Mouse (Mus musculus) gonadal fat pad, adult 2 months (tissue): ENCODE measurements around the gene Nodal. TPM values are rescaled to one million over a fixed set of nuclear protein-coding genes. Genes with fewer than 3 reads are reported as not detected.

Experiments
- DNase-seq: peaks from one replicate; pipeline ENCODE4 v3.0.0-alpha.2; 2012; ENCODE audit warnings: low read depth
- polyA plus RNA-seq: library from polyadenylated mRNA; depleted of rRNA; stranded (reverse); fragments of >200 nt; gene quantifications from 2 replicates; pipeline ENCODE4 v1.2.3, GENCODE M21; 2012

Nodal gene
- polyA plus RNA-seq, 1 experiment: 0.26 TPM

DNA sequence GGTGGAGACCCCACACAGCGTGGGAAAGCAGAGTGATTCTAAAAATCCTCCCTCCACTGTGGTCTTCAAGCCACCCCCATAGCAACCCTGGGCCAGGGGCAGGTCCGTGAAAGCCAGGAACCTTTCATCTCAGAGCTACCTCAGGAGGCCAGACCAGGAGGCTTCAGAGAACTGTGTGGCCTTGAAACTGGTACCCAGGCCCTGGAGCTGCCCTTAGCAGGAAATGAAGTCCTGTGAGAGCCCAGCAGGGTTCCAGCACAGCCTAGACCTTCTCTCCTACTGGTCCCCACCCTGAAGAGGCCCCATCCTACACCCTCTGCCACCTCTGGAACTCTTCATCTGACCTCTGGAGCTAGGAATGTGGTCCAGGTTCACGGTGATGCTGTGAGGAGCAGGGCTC is 19.6 kb upstream of the Nodal start:
- no peak for DNase-seq

DNA sequence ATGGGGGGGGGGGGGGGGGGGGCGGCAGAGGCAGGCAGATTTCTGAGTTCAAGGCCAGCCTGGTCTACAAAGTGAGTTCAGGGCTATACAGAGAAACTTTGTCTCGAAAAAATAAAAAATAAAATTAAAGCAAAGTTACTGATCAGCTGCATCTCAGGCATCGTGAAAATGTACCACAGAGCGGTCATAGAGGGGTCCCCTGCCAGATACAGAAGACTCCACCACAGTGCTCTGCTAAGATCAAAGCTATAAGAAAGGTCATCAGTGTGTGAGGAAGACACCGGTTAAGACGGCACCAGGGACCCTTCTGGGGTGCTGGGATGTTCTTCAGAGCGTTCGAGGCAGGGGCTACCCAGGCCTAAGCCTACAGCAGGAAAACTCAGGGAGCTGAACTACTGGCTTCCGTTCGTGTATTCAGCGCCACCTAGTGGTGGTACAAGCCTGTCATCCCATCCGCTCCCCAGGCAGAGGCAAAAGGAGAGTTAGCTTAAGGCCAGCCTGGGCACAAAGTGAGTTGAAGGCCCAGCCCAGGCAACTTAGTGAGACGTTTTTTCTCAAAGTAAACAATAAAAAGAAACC is 18.5 kb upstream of the Nodal start:
- no peak for DNase-seq

DNA sequence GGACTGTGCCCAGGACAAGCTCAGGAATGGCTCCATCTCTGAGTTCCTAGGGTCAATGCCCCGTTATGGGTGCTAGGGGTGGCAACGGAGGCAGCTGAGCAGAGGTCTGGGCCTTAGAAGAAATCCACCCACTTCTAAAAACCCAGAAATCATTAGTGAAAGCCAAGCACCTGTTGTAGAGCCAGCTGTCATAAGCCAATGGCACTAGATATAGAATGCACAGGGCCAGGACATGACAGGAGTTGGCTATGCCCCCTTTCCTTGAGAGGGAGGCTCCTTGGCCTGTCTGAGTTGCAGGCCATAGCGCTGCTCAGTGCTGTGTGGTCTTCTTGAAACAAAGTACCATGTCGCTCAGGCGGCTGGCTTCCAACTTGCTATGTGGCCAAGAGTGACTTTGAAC is 17.4 kb upstream of the Nodal start:
- DNase-seq: no peak

DNA sequence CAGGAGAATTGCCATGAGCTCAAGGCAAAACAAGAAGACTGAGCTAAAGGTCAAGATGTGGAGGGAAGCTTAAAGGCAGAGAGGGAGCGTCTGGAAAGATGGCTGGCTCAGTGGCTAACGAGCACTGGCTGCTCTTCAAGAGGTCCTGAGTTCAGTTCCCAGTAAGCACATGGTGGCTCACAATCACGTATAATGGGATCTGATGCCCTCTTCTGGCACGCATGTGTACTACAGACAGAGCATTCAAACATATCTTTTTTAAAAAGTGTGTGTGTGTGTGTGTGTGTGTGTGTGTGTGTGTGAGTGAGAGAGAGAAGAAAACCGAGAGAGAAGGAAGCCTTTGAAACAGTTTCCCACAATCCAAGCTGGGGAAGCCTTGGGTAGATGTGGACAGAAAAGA is 15.3 kb upstream of the Nodal start:
- no peak for DNase-seq

DNA sequence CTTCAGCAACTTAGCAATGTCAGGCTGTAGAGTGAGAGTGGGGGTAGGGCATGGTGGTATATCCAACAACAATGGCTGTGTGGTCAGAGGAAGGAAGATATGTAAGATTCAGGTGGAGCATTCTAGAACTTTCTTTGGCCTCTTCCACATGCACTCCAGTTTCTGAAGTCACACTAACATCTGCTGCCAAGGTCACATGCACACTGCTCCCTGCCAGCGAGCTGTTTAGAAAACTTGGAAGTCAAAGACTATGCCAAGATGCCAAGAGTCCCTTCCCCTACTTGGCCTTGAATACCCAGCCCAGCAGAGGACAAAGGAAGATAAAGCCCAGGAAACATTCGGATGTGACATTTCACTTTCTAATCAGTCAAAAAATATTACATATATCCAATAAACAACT is 14.9 kb upstream of the Nodal start:
- DNase-seq: no peak

DNA sequence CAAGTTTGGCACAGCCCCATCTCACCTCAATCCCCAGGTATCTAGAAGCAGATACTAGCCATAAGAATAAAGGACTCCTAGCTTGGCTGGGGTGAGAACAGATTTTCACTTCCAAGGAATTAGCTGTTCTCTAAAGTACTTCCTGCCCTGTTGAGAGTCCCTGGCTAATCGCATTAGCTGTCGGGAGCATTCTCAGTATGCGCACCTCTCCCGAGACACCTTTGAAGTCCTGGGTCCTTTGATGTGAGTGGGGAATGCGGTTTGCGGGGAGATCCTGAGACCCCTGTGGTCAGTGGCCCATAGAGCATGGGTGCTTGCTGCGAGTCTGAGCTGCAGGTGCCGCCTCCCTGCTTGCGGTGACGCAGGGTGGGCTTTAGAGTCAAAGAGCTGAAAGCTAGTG is 11.8 kb upstream of the Nodal start:
- no peak for DNase-seq

DNA sequence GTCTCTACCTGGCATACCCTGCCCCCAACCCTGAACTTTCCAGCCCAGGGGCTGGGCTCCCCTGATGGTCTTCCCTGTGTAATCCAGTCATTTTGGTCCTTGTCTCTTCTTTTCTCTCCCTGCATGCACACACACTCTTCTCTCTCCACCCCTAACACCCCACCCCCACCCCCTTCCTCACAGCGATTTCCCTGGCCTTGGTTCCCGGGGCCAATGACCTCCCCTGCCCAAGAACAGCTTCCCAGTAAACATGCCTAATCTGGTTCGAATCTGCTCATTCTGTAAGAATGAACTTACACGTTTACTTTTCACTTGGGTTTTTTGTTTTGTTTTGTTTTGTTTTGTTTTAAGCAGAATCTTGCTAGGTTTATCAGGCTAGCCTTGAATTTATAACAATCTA is 8.0 kb upstream of the Nodal start:
- DNase-seq: no peak

DNA sequence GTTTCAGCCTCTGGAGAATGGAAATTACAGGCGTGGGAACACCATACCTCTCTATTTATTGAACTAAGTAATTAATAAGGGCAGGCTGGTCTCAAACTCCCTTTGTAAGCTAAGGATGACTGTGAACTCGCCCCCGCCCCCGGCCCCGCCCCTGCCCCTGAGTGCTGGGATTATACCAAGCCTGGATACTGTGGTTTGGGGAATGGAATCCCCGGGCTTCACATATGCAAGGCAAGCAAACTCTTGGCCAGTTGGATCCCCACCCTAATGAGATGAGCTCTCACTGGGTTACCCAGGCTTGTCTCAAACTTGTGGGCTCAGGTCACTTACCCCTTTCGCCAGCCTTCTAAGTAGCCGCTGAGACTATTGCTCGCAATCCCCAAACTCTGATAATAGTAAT is 7.6 kb upstream of the Nodal start:
- no peak for DNase-seq

DNA sequence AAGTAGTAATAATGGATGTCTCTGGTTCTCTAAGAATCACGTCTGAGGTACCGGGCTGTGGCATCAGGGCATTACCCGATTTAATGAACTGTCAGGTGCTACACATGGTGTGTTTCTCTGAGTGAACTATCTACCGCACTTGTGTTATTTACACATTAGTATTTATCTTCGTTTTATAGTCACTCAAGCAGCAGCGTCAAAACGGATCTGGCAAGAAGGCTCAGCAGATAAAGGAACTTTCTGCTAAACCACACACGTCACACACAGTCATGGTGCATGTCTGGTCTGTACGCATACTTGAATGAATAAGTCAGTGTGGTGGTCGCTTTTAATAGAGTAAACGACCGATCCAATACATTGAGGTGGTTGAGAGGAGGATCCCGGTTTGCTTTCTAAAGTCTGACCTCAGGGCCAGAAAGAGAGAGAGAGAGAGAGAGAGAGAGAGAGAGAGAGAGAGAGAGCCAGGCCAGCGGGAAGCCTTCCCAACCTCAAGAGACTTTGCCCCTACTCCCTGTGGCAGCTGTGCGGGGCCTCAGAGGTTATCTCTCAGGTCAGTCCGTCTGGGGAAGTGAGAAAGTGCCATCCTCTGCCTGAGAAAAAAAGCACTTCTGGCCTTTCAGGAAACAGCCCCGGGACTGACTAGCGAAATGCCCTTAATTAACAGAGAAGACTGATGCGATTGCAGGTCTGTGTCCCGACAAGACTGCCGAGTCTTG is 4.7 kb upstream of the Nodal start:
- no peak for DNase-seq

DNA sequence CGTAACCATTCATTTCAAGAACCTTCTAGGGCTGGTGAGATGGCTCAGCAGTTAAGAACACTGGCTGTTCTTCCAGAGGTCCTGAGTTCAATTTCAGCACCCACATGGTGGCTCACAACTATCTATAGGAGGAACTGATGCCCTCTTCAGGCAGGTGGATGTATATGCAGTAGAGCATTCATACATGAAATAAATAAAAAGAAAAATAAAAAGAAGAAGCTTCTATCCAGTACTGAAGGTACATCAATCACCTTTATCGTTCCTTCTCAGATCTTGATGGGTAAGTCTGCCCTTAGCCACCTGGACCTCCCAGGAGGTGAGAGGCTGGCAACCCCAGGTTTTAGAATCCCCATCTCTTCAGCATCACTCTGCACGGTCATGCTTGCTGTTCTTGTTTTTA is 2.5 kb upstream of the Nodal start:
- no peak for DNase-seq

DNA sequence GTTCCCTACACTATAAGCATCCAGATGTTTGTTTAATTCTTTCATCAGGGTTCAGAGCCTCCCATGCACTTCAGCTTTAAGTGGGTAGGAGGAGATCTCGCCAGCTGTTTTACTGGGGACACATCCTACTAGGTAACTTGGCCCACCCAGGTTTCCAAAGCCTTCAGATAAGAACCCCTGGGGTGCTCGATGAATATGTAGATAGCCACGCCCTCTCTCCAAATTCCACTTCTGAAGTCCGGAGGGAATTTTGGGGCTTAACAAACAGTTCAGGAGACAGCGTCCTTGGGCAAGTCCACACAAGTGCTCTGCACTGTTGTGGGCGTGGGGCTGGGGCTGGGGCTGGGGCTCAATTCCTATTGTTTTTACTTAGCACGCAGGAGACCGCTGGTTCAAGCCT is 1.9 kb upstream of the Nodal start:
- no peak for DNase-seq

DNA sequence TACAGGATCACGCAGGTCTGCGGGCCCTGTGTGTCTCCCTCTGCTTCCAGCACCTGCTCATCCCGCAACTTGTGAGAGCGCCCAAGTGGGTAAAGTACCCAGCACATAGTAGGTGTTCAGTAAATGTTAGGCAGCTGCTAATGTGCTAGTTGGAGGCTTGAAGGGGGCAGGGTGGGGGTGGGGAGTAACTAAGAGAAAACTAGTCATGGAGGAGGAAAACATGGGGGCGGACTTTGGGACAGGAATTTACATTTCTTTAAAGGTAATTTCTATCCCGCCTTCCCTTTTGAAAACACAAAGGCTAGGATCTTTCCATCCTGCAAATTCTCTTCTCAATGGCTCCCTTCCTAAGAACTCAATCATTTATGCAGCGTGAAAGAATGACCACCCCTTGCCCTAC is 1.2 kb upstream of the Nodal start:
- DNase-seq: no peak

DNA sequence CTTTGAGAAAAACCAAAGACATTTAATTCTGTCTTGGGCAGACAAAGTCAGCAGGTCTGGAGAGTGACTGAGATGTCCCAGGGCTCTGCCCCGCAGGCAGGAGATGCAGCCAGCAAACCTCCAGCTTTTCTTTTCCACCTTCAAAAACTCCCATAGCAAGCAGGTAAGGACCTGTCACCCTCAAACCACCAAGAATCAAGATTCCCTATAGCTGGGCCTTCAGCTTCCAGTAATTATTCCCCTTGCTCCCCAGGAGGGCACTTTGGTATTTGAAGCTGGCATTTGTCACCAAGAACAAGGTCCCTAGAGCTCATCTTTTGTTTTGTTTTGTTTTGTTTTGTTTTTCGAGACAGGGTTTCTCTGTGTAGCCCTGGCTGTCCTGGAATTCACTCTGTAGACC is 726 bp upstream of the Nodal start:
- no peak for DNase-seq

DNA sequence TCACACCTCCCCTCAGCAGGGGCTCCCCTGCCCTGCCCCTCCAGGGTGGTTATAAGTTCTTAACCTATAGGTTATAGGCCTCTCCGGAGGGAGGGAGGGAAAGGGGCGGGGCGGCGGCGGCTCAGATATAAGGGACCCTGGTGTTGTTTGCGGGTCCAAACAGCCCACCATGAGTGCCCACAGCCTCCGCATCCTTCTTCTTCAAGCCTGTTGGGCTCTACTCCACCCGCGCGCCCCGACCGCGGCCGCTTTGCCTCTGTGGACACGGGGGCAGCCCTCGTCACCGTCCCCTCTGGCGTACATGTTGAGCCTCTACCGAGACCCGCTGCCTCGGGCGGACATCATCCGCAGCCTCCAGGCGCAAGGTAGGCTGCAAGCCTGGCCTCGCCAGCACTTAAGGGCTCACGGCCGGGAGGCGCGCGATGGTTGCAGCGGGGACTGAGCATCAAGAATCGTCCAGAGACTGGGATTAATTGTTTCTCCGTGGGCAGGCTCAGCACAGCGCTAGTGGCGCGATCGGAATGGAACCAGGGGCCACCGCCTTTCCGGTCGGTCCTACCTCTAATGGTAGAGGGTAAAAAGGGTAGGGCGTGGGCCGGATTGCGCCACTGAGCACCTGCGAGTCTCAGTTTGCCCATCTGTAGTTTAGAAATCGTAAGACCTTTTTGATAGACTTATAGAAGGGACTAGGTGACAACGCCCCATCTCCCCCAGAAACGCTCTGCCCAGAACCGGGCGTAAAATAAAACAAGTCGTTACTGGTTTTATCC is 544 bp downstream of the Nodal start:
- DNase-seq: no peak

DNA sequence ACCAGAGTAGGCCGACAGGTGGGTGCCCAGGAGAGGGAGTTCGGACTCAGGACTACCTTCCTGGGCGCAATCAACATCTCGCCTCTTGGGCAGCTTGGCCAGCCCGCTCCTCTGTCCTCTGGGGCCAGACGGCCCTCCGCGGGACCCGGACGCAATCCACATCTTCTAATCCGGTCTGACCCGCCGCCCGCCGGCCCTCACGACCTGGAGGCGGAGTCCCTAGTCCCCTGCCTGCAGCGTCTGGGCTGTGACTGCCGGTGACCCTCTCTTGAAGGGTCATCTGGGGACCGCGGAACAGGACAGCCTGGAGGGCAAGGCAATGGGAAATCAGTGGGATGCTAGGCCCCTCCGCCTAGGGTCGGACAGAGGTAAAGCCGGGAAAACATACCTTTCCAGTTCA is 1.4 kb downstream of the Nodal start:
- DNase-seq: no peak

DNA sequence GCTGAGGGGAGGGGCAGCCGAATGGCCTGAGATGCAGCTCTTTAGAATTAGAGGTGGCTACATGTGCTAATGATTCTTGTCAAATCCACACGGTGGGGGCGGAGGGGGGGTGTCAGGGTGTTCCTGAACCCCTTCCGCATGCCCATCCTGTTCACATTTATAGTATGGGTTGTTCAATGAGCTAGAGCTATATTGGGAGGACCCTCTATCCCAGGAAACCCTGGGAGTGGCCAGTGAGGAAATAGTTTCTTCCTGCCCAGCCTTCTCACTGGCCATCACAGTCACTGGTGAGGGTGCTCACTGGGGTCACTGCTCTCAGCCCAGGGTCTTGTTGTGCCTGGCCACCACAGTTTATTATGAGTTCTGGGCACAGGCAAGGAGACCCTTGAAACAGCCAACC is 2.2 kb downstream of the Nodal start:
- DNase-seq: no peak

DNA sequence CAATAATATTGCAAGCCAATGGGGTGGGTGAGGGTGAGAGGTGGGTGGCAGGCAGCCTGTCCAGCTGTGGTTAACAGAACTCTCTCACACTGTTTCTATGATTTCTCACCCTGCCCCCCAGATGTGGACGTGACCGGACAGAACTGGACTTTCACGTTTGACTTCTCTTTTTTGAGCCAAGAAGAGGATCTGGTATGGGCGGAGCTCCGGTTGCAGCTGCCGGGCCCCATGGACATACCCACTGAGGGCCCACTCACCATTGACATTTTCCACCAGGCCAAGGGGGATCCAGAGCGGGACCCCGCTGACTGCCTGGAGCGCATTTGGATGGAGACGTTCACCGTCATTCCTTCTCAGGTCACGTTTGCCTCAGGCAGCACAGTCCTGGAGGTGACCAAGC is 5.1 kb downstream of the Nodal start:
- DNase-seq: no peak

DNA sequence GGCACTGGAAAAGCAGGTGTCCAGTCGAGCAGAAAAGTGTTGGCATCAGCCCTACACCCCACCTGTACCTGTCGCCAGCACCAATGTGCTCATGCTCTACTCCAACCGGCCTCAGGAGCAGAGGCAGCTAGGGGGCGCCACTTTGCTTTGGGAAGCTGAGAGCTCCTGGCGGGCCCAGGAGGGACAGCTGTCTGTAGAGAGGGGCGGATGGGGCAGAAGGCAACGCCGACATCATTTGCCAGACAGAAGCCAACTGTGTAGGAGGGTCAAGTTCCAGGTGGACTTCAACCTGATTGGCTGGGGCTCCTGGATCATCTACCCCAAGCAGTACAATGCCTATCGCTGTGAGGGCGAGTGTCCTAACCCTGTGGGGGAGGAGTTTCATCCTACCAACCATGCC is 5.5 kb downstream of the Nodal start:
- no peak for DNase-seq

DNA sequence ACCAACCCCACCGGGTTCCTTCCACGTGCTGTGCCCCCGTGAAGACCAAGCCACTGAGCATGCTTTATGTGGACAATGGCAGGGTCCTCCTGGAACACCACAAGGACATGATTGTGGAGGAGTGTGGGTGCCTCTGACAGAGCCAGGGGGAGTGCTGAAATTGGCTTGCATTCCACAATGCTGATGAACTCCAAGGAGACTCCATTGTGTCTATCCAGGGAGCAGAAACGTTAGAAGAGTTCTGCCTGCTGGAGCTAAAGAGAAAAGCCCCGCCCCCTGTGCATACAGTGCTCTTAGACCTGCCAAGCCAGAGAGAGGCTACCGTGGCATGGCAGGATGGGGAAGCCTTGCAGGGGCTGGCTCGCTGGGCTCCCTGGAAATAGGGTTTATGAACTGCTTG is 6.7 kb downstream of the Nodal start:
- no peak for DNase-seq

DNA sequence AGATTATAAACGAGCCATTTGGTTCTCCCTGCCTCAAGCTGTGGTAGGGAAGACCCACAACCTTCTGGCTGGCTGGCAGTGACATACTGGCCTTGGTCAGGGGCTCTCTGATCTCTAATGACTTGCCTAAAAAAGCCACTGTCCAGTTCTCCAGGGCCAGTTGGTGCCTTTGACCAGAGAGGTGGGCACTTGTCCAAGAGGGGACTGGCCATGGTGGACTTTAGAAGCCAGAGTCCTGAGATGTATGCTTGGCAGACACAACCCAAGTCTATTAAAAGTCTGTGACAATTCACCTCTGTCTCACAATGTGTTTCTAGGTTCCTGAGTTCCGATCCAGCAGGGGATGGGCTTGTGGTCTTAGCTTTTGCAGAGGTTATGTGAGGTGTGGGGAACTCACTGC is 7.3 kb downstream of the Nodal start:
- no peak for DNase-seq

DNA sequence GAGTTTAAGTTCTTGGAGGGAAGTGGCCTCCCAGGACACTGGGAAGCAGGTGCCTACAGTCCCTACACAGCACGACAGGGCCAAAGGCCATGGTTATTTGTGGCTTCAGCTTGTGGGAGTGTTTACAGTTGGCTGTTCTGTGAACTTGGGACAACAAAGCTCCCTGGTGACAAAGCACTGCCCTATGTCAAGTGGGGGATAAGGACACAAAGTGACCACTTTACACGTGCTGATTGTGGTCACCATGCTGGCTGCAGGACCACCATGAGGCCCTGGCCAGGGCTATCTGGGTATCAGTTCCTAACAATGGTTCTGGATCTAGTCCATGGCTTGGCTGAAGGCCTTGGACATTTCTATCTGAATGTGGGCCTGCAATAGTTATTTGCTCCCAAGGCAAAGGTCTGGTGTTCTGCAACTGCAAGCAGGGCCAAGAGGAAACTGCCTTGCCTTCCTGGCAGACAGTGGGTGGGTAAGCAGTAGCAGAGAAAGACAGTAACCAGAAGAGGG is 8.5 kb downstream of the Nodal start:
- peak; percentile 51 for DNase-seq

DNA sequence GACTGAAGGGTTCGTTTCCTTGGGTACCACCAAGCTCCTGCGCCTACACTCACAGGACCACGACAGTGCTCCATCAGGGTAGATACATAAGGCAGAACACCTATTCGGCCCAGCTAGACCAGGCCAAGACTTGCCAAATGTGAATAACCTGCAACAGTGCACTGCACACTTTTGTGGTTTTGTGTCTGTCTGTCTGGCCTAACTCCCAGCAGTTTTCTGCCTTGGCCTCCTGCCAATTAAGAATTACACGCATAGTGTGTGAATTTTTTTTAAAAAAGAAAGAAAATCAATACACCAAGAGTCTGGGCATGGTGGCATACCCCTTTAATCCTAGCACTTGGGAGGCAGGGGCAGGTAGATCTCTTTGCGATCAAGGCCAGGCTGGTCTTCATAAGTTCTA is 10.2 kb downstream of the Nodal start:
- DNase-seq: no peak

DNA sequence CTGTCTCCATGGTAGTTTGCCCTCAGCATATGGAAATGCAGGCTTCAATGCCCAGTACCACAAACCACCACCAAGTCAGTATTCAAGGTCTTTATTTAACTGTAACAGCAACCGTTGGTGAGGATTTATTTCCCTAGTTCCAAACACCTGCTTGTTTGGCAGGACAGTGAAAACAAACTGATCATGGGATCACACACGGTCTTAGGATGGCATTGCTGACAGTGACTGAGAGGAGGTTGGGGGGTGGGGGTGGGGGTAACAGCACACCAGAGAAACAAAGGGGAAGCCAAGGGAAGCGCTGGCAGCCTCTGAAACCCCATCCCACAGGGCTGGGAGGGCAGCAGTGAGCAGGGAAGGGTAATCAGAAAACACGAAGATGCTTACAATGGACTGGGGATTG is 10.6 kb downstream of the Nodal start:
- DNase-seq: no peak
